Mouse (Mus musculus): ENCODE results near the gene Lactb.

Lactb gene

DNA sequence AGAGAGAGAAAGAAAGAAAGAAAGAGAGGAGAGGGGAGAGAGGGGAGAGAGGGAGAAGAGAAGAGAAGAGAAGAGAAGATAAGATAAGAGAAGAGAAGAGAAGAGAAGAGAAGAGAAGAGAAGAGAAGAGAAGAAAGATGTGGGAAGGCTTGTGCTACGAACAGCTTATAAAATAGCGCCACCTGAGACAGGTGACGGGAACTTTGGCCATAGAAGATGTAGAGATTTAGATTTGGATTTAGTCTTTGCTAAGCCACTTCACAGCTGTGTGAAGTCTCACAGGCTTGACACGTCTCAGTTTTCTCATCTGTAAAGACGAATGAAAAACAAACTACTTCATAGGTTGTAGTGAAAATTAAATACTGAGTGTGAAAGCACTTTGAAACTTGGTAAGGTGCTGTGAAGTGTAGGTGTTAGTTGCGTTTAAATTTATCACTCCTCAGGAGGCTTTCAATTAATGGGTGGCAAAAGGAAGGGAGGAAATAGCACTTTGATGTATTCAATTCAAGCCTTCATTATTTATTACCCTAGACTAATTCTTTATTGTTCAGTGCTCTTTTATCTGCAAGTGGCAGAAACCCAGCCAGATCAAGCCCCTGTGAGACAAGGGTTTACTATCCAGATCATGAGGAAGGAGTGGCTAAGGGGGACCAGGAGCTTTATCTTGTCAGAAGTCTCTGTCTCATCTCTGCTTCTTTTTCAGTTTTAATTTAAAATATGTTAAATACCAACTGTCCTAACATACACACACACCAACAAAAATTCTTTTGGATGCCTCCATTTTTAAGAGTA, 54.6 kb downstream of the Lactb start:
- peak; percentile 73 for DNase-seq (ENCODE audit: low read depth)

DNA sequence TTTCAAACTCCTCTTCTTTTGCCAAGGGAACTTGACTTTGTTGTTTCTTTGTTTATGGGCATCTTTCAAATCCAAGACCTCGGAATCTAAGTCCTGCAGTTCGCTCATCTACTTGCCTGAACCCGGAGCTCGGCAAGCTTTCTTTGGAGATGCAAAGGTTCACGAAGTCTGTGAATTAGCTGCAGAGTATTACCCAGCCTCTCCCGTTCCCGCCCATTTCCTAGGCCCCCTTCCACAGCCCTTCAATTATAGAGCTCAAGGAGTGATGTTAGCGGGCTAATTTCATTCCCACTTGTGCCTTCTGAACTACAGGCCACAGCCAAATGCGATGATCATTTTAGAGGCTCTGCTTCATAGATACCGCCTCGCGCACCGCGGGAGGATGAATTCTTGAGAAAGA, 55.3 kb downstream of the Lactb start:
- no peak for DNase-seq (ENCODE audit: low read depth)

GRCm38 (mm10) chr9:66919382-66919971, 55.8 kb downstream of the Lactb start, which contains the start of gene Rab8b:
Rab8b (minus strand) TSS chr9:66919687.
- peak; percentile 98 for DNase-seq (ENCODE audit: low read depth)

DNA sequence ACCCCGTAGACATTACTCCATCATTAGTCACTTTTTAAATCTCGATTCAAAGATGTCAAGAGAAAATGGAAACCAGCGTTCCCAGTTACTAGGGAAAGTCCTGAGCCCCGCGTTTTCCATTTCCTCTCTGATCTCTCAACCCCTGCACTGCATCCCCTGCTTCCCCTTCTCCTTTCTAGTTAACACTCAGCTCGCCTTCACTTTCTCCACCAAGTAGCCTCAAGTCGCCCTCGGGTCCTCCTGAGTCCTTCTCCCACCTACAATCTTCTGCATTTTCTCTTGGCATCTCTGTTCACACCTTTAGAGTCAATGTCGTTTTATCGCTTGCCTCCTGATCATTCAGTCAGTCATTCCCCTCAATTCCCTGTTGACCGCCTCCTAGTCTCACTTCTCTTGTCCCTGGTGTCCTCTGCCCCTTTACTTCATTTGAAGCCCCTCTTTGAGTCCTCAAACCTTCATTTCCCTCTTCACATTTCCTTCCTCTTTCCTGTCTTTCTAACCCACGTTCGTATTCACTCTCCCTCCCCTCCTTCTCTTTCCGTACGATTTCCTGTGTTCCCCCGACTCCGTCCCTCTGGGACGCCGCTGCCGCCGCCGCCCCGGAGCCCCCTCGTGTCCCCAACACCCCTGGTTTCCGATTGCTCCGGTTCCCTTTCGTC, 56.5 kb downstream of the Lactb start:
- peak; percentile 75 for DNase-seq (ENCODE audit: low read depth)

DNA sequence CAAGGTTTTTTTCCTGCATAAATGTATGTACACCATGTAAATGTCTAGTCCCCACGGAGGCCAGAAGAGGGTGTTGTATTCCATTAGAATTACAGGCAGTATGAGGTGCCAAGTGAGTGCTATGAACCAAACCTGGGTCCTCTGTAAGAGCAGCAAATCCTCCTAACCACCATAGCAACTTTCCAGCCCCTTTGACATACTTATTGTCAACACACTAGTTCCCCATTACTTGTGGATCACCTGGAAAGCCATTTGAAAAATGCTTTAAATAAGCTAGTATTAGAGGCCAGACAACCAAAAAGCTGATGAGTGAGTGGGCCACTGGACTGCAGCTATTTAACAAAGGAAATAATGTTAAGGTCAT, 57.4 kb downstream of the Lactb start:
- peak; percentile 53 for DNase-seq (ENCODE audit: low read depth)

DNA sequence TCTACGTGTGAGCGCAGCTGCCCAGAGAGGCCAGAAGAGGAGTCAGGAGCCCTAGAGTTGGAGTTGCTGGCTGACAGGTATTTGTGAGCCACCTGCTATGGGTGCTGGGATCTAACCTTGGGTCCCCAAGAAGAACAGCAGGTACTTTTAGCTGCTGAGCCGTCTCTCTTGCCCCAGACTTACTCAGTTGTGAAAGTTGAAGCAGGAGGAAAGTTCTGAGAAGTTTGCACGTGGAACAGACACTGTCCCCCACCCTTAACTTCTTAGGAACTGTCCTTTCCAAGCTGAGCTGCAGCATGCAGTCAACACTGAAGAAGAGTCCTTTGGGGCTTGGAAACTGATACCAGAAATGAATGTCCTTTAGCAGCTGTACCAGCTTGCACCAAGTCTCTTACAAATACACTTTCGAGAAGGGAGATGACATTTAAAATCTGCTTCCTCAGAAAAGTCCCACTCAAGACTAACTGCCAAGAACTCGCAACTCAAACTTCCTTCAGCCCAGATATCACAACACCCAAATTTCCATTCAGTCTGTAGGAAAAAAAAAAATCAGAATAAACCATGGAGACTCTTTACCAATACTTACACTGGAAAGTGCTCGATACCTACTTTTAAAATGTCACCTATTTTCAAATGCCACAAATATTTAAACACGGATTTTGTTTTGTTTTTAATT, 57.9 kb downstream of the Lactb start:
- DNase-seq (ENCODE audit: low read depth) = peak; percentile 67

- DNase-seq (ENCODE audit: low read depth) = peak; percentile 91
These were observed 59.2 kb downstream of the Lactb start for GRCm38 (mm10) chr9:66915869-66916785.

DNA sequence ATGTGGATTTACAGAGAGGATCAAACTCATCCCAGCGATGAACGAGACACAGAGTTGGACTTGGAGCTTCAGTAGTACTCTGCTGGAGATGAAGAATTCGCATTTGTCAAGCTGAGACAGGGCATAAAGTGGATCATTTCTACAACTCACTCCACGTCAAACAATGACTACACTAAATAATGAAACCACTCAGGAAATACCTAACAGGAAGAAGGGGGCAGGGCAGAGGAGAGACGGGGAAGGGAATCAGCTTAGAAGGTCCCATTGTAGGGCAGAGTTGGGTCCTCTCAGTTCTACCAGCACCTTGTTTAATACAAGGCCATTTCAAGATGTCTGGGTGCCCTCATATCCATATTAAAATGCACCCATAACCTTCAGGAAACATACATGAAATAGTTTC, 59.9 kb downstream of the Lactb start:
- peak; percentile 86 for DNase-seq (ENCODE audit: low read depth)

GRCm38 (mm10) chr9:66914540-66914939, 60.7 kb downstream of the Lactb start:
- DNase-seq (ENCODE audit: low read depth) = peak; percentile 38

DNA sequence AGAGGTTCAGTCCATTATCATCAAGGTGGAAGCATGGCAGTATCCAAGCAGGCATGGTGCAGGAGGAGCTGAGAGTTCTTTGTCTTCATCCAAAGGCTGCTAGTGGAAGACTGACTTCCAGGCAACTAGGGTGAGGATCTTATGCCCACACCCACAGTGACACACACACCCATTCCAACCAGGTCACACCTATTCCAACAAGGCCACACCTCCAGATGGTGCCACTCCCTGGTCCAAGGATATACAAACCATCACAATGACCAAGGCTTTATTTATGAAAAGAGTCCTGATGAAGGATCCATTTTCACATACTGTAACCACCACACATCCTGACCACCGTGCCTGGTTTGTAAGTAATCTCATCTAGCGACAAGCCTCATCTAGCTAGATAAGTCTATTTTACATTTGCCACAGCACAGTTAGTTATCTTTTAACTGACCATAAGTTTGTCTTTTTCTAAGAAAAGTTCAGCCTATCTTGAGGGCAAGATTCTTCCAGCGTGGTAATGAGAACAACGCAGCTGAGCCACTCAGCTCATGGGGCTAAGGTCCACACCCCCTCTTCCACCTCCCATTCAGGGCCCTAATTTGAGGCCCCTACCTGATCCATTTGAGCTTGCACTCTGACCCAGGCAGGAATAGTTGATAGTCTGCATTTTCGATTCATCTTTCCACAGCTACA, 61.9 kb downstream of the Lactb start:
- DNase-seq (ENCODE audit: low read depth) = peak; percentile 60

DNA sequence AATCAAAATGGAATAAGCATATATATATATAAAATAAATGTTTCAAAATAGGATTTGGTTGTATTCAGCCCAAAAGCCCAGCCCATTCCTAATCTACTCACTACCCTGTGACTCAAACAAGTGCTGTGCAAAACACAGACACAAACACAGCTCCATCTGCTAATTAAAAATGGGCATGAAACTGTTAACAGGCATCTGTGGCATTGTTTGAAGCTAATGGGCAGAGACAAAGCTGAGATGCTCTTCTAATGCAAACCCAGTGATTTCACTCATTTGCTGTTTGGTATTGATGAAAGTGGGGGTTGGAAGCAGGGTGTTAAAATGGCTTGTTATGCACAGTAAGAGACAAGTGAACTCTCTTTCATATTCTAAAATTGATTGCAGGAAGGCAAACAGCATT, 63.0 kb downstream of the Lactb start:
- peak; percentile 37 for DNase-seq (ENCODE audit: low read depth)

DNA sequence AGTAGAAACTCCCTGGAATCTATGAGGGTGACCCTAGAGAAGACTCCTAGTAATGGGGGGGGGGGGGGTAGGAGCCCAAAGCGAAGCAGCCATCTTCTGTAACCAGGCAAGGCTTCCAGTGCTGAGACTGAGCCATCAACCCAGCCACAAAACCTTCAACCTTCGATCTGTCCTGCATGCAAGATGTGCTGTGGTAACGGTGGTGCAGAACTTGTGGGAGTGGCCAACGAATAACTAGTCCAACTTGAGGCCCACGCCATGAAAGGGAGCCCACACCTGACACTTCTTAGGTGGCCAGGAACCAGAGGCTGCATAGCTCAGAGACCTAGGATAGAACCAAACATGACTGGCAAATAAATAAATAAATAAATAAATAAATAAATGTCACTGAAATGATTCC, 64.6 kb downstream of the Lactb start:
- DNase-seq (ENCODE audit: low read depth) = peak; percentile 76

DNA sequence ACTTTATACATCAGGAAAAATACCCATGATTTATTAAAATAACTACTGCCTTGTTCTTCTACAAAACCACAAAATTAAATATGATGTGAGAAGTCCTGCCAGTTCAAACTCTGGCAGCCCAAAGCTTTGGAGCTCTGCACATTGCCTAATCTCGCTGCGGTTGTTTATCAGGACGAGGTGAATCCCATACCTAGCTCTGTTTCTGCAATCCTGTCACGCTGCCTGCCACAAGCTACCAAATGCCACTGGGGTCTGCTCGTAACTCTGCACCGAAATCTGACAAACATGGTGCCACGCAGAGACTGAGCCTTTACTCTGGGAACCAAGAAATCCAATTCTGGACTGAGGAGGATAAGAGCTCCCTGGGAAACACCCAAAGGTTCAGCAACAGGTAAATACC, 65.4 kb downstream of the Lactb start:
- peak; percentile 42 for DNase-seq (ENCODE audit: low read depth)

DNA sequence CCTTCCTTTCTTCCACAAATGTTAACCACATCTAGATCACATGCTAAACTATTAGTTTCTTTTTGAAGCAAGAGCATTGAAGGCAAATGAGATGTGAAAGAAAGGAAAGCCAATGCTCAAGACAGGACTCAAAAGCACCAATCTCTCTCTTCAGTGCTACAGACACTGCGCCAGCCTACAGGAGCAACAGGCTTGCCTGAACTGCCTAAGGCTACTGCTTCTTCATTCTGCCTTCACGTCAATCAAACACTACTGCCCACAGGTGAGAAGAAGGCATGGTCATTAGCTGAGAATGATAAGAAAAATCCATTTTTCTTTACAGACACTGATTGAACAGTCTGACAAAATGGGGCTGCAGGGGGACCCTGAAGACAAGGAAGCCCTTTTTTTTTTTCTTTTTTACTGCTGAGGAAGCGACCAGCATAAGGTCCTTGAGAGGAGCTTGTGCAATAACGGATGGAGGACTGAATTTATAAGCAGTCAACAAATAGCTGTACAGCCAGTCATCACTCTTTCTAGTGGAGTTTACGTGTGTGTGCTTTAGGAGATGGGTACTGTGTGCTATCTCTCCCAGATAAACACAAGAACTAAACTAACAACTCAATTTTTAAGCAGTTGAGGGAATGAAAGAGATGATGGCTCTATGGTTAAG, 67.4 kb downstream of the Lactb start:
- DNase-seq (ENCODE audit: low read depth) = peak; percentile 52

DNA sequence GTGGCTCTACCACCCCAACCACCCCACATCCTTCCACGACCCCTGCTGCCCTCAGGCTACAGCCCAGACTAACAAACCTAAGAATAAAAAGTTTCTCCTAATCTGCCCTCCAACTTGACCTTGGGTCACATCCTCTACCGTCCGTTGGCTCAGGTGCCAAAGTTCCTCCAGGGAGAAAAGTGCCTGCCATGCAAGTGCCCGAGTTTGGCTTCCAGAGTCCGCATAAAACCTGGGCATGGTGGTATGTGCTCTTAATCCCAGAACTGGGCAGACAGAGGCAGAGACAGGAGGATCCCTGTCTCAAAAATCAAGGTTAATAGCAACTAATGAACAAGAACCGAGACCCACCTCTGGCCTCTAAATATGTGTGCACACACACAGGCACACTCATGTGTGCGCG, 68.2 kb downstream of the Lactb start:
- DNase-seq (ENCODE audit: low read depth) = peak; percentile 28

- DNase-seq (ENCODE audit: low read depth) = peak; percentile 45
These were observed 69.3 kb downstream of the Lactb start for GRCm38 (mm10) chr9:66905990-66906389.
